In genomic region chr11:88114871-88115301, GRCm38 (mm10) we compare ENCODE assay signal across 9 mouse cellular contexts. TPM values are rescaled to one million over a fixed set of nuclear protein-coding genes. Genes with fewer than 3 reads are reported as not detected.
DNase-seq lines count a peak whose midpoint lies in the region; TF ChIP-seq lines count a peak whose summit lies in the region.
"Had no signal": no experiment of that assay in that cellular context is flagged by ENCODE, and none has a peak within 500 bp of the region (broad histone marks: within the 10 kb centered on the region; RNA-seq: fewer than 3 reads in every experiment).

No protein-coding gene starts in this region.

- no peak for TF ChIP-seq CTCF in ES-Bruce4 (IDR thresholded peaks at IDR 0.05; ENCODE audit: low read depth, low read length)
- no peak for TF ChIP-seq CTCF in kidney, adult 2 months (conservative IDR thresholded peaks at IDR 0.05; ENCODE audit: insufficient read depth, insufficient read length, low read depth, low read length)
- TF ChIP-seq CTCF in thymus, adult 2 months (IDR thresholded peaks at IDR 0.05; ENCODE audit: borderline replicate concordance, control insufficient read depth, extremely low read depth, insufficient read depth, low read length, poor library complexity) = no peak

- no peak overlapping the region for H3K4me3 ChIP-seq in ES-Bruce4 (ENCODE audit: low read depth, low read length)
- H3K4me3 ChIP-seq in brown adipose tissue, adult 24 weeks (ENCODE audit: insufficient read depth, low read depth, low read length) = peak overlapping the region; percentile 9; the same call in 1 of the 2 replicates
- peak overlapping the region; percentile 12; the same call in 1 of the 2 replicates for H3K4me3 ChIP-seq in heart, embryonic 10.5 days
- H3K4me3 ChIP-seq in kidney, adult 2 months (ENCODE audit: insufficient read depth, low read depth, low read length) = no peak overlapping the region
- H3K4me3 ChIP-seq in thymus, adult 2 months (ENCODE audit: control insufficient read depth, insufficient read depth, low read length) = no peak overlapping the region
- H3K4me3 ChIP-seq: limb, embryonic 12.5 days had no signal

- H3K27ac ChIP-seq in ES-Bruce4 (ENCODE audit: insufficient read depth, low read length) = no peak overlapping the region
- peak overlapping the region; percentile 93 for H3K27ac ChIP-seq in brown adipose tissue, adult 24 weeks (replicated peaks; ENCODE audit: low read depth, low read length)
- H3K27ac ChIP-seq in heart, embryonic 10.5 days = peak overlapping the region; percentile 80
- H3K27ac ChIP-seq in kidney, adult 2 months (ENCODE audit: insufficient read depth, low read depth, low read length) = peak overlapping the region; percentile 27
- H3K27ac ChIP-seq in thymus, adult 2 months (ENCODE audit: control insufficient read depth, insufficient read depth, low read length) = no peak overlapping the region
- H3K27ac ChIP-seq: limb, embryonic 12.5 days had no signal

- WGBS in heart, embryonic 10.5 days = 26% methylated on average over 8 of the region's 8 CpGs
- 38% methylated on average over 8 of the region's 8 CpGs for WGBS in kidney, adult 2 months
- WGBS in thymus, adult 2 months = 14% methylated on average over 8 of the region's 8 CpGs

- no peak overlapping the region for H3K9ac ChIP-seq in ES-Bruce4 (ENCODE audit: low read depth, poor library complexity, severe bottlenecking)
- H3K9ac ChIP-seq: limb, embryonic 12.5 days had no signal

- no peaks in the 10 kb centered on the region for H3K36me3 ChIP-seq in ES-Bruce4 (ENCODE audit: control insufficient read depth, insufficient read depth, low read length, poor library complexity, severe bottlenecking)
- no peaks in the 10 kb centered on the region for H3K36me3 ChIP-seq in heart, embryonic 10.5 days
- H3K36me3 ChIP-seq in kidney, adult 2 months (ENCODE audit: control insufficient read depth, insufficient read depth, low read length) = no peaks in the 10 kb centered on the region
- no peaks in the 10 kb centered on the region for H3K36me3 ChIP-seq in thymus, adult 2 months (ENCODE audit: control insufficient read depth, insufficient read depth, low read length)
- H3K36me3 ChIP-seq: limb, embryonic 12.5 days had no signal

- H3K9me3 ChIP-seq in ES-Bruce4 (replicated peaks; ENCODE audit: control insufficient read depth, insufficient read depth, low read length, poor library complexity, severe bottlenecking) = no peaks in the 10 kb centered on the region
- H3K9me3 ChIP-seq in heart, embryonic 10.5 days = no peaks in the 10 kb centered on the region
- H3K9me3 ChIP-seq: limb, embryonic 12.5 days had no signal

- 0 out of 2 replicates have a peak, but pooled peaks have one; percentile 15 for TF ChIP-seq EP300 in ES-Bruce4 (IDR thresholded peaks at IDR 0.05; ENCODE audit: insufficient read depth, low read depth, low read length)

- H3K27me3 ChIP-seq in ES-Bruce4 (ENCODE audit: control insufficient read depth, insufficient read depth, low read length, poor library complexity, severe bottlenecking) = no peaks in the 10 kb centered on the region; the same call in 1 of the 2 replicates
- H3K27me3 ChIP-seq in heart, embryonic 10.5 days (ENCODE audit: insufficient read depth, poor library complexity, severe bottlenecking) = no peaks in the 10 kb centered on the region
- H3K27me3 ChIP-seq in kidney, adult 2 months (replicated peaks; ENCODE audit: control insufficient read depth, insufficient read depth, low read length) = no peaks in the 10 kb centered on the region
- no peaks in the 10 kb centered on the region for H3K27me3 ChIP-seq in thymus, adult 2 months (ENCODE audit: control insufficient read depth, insufficient read depth, low read length)
- H3K27me3 ChIP-seq: limb, embryonic 12.5 days had no signal

- no peak for TF ChIP-seq POLR2A in ES-Bruce4 (IDR thresholded peaks at IDR 0.05; ENCODE audit: insufficient read depth, low read length)
- no peak for TF ChIP-seq POLR2A in kidney, adult 2 months (IDR thresholded peaks at IDR 0.05; ENCODE audit: low read depth, low read length)
- TF ChIP-seq POLR2A in thymus, adult 2 months (IDR thresholded peaks at IDR 0.05; ENCODE audit: control insufficient read depth, extremely low read depth, insufficient read depth, low read length, poor library complexity) = no peak

- H3K4me1 ChIP-seq in ES-Bruce4 (ENCODE audit: control insufficient read depth, insufficient read depth, low read length) = peaks cover 5% of the 10 kb centered on the region
- peaks cover 66% of the 10 kb centered on the region for H3K4me1 ChIP-seq in brown adipose tissue, adult 24 weeks (ENCODE audit: control insufficient read depth, insufficient read depth, insufficient read length, low read length)
- peaks cover 93% of the 10 kb centered on the region for H3K4me1 ChIP-seq in heart, embryonic 10.5 days
- peaks cover 31% of the 10 kb centered on the region for H3K4me1 ChIP-seq in kidney, adult 2 months (ENCODE audit: control insufficient read depth, insufficient read depth, low read length)
- peaks cover 21% of the 10 kb centered on the region for H3K4me1 ChIP-seq in thymus, adult 2 months (replicated peaks; ENCODE audit: control insufficient read depth, insufficient read depth, low read length)

- no peak for DNase-seq in heart, embryonic 10.5 days (ENCODE audit: low spot score)
- peak; percentile 84 for DNase-seq in kidney, adult 2 months
- DNase-seq in lung, postnatal 36 days = peak; percentile 89
- peak; percentile 29 for DNase-seq in thymus, adult 2 months
- DNase-seq in embryo, embryonic 11 days = no peak
- no peak for DNase-seq in right cerebral cortex, postnatal 25 days

RNA-seq across cellular contexts. Expression of gene Cuedc1, which starts 17.0 kb away (rescaled TPM):
- polyA plus RNA-seq in ES-Bruce4 (2011; ENCODE audit: insufficient read depth, insufficient read length, low read depth, missing spikeins) = 21.9 and 22.5 TPM in 2 replicates
- 7.3 and 15.9 TPM in 2 replicates for polyA plus RNA-seq in brown adipose tissue, adult 24 weeks (2012; ENCODE audit: insufficient read depth, insufficient read length, missing spikeins)
- 15.1 and 17.9 TPM in 2 replicates for polyA plus RNA-seq in heart, embryonic 10.5 days (2016; fragmentation: Nextera tagmentation; extraction: Ambion mirVana)
- polyA plus RNA-seq in kidney, adult 2 months (2012; rRNA removed) = 16.5 and 18.5 TPM in 2 replicates
- polyA plus RNA-seq in thymus, adult 2 months (2012; rRNA removed) = 13.8 and 15.5 TPM in 2 replicates

RNA-seq across cellular contexts. Expression of gene Vezf1, which starts 46.8 kb away (rescaled TPM):
- 43.4 and 44.8 TPM in 2 replicates for polyA plus RNA-seq in ES-Bruce4 (2011; ENCODE audit: insufficient read depth, insufficient read length, low read depth, missing spikeins)
- polyA plus RNA-seq in brown adipose tissue, adult 24 weeks (2012; ENCODE audit: insufficient read depth, insufficient read length, missing spikeins) = 17.3 and 19.7 TPM in 2 replicates
- 24.2 and 34.1 TPM in 2 replicates for polyA plus RNA-seq in heart, embryonic 10.5 days (2016; fragmentation: Nextera tagmentation; extraction: Ambion mirVana)
- polyA plus RNA-seq in kidney, adult 2 months (2012; rRNA removed) = 17.9 and 21.4 TPM in 2 replicates
- polyA plus RNA-seq in thymus, adult 2 months (2012; rRNA removed) = 35.4 and 35.9 TPM in 2 replicates

Comparison
In these comparisons a context has a peak if more than half of its experiments do, and no peak if none do; other contexts are left out.
1. H3K27ac ChIP-seq: peak in brown adipose tissue, adult 24 weeks (single experiment), heart, embryonic 10.5 days (single experiment) and kidney, adult 2 months (single experiment); none in ES-Bruce4 (single experiment) and thymus, adult 2 months (single experiment).
2. H3K4me3 ChIP-seq: peak in brown adipose tissue, adult 24 weeks (single experiment) and heart, embryonic 10.5 days (single experiment); none in ES-Bruce4 (single experiment), kidney, adult 2 months (single experiment) and thymus, adult 2 months (single experiment).
3. DNase-seq: peak in kidney, adult 2 months (single experiment), lung, postnatal 36 days (single experiment) and thymus, adult 2 months (single experiment); none in heart, embryonic 10.5 days (single experiment), embryo, embryonic 11 days (single experiment) and right cerebral cortex, postnatal 25 days (single experiment).